Mouse (Mus musculus) CH12.LX (cell line): ENCODE results near the gene Kcnj1. TPM values are rescaled to one million over a fixed set of nuclear protein-coding genes. Genes with fewer than 3 reads are reported as not detected.

Source experiments
- DNase-seq: peaks from one replicate; pipeline ENCODE4 v3.0.0-alpha.2; 2013; ENCODE audit errors: extremely low read depth
- H3K27ac ChIP-seq: 2 replicates; pipeline ENCODE4 v1.5.1; 2012; ENCODE audit warnings: low read depth, mild to moderate bottlenecking, control low read depth, moderate library complexity; ENCODE audit not compliant: insufficient read depth
- H3K27me3 ChIP-seq: replicated peaks from 2 replicates; pipeline ENCODE3; 2012; ENCODE audit warnings: inconsistent platforms
- H3K36me3 ChIP-seq, 2 experiments: replicated peaks in 1 of 2; 2 replicates each; pipeline versions ENCODE3 to v1.6.1; 2012; ENCODE audit warnings: inconsistent platforms in 1 of 2, low read length in 1 of 2, mild to moderate bottlenecking in 1 of 2, mixed read lengths in 1 of 2, moderate library complexity in 1 of 2; ENCODE audit not compliant: control insufficient read depth in 1 of 2, insufficient read depth in 1 of 2
- H3K4me1 ChIP-seq, 2 experiments: 2 replicates each; pipeline ENCODE4 v1.6.1; 2012; ENCODE audit warnings: inconsistent platforms in 1 of 2, moderate library complexity in 1 of 2; ENCODE audit not compliant: insufficient read depth in 2 of 2, control insufficient read depth in 1 of 2
- H3K4me2 ChIP-seq: 2 replicates; pipeline ENCODE4 v1.6.1; 2012; ENCODE audit warnings: low read depth, mild to moderate bottlenecking, control low read depth; ENCODE audit not compliant: poor library complexity, insufficient read depth, severe bottlenecking
- H3K4me3 ChIP-seq, 3 experiments: fragments of 150-350 bp in 1 of 3; sonication (generic) in 1 of 3; replicated peaks in 1 of 3; 2 replicates each; pipeline versions ENCODE3 to v1.5.1; 2011 to 2012; ENCODE audit warnings: low read depth in 2 of 3, low read length in 2 of 3, mild to moderate bottlenecking in 2 of 3, moderate library complexity in 2 of 3, control low read depth in 1 of 3, improper control_type of control experiment in 1 of 3, inconsistent platforms in 1 of 3, mixed read lengths in 1 of 3; ENCODE audit not compliant: poor library complexity in 1 of 3
- H3K79me2 ChIP-seq: replicated peaks from 2 replicates; pipeline ENCODE4 v1.6.1; 2012; ENCODE audit warnings: mild to moderate bottlenecking, moderate library complexity; ENCODE audit not compliant: control insufficient read depth, poor library complexity, insufficient read depth, severe bottlenecking; ENCODE audit errors: extremely low read depth
- H3K9ac ChIP-seq: 2 replicates; pipeline ENCODE4 v1.6.1; 2012; ENCODE audit warnings: low read depth, mild to moderate bottlenecking, control low read depth, moderate library complexity; ENCODE audit not compliant: insufficient read depth
- H3K9me3 ChIP-seq: replicated peaks from 2 replicates; pipeline ENCODE3; 2012; ENCODE audit warnings: low read length, inconsistent platforms, mixed read lengths
- BHLHE40 ChIP-seq: IDR thresholded peaks from 2 replicates; pipeline ENCODE4 v1.6.1; 2011; ENCODE audit warnings: mild to moderate bottlenecking, low read depth, low read length, improper control_type of control experiment
- E2F4 ChIP-seq: IDR thresholded peaks from 2 replicates; pipeline ENCODE4 v1.6.1; 2011; ENCODE audit warnings: low read depth, low read length, improper control_type of control experiment; ENCODE audit not compliant: insufficient replicate concordance
- EP300 ChIP-seq: IDR thresholded peaks from 2 replicates; pipeline ENCODE4 v1.6.1; 2011; ENCODE audit warnings: low read length, improper control_type of control experiment
- ETS1 ChIP-seq: conservative IDR thresholded peaks from 2 replicates; pipeline ENCODE4 v1.6.1; 2012; ENCODE audit warnings: low read depth, mild to moderate bottlenecking, inconsistent platforms, low read length, improper control_type of control experiment, moderate library complexity
- HCFC1 ChIP-seq: IDR thresholded peaks from 2 replicates; pipeline ENCODE4 v1.6.1; 2012; ENCODE audit warnings: low read depth, mild to moderate bottlenecking, inconsistent platforms, low read length, improper control_type of control experiment
- IRF4 ChIP-seq: IDR thresholded peaks from 2 replicates; pipeline ENCODE4 v1.6.1; 2014; ENCODE audit warnings: low read depth, mild to moderate bottlenecking, inconsistent platforms, low read length, improper control_type of control experiment
- JUND ChIP-seq: conservative IDR thresholded peaks from 2 replicates; pipeline ENCODE4 v1.6.1; 2011; ENCODE audit warnings: low read depth, low read length, improper control_type of control experiment
- KAT2A ChIP-seq: IDR thresholded peaks from 2 replicates; pipeline ENCODE4 v1.6.1; 2012; ENCODE audit warnings: low read length, improper control_type of control experiment, inconsistent platforms; ENCODE audit not compliant: insufficient replicate concordance
- MAX ChIP-seq: IDR thresholded peaks from 2 replicates; pipeline ENCODE4 v1.6.1; 2011; ENCODE audit warnings: low read length, improper control_type of control experiment
- MAZ ChIP-seq: IDR thresholded peaks from 2 replicates; pipeline ENCODE4 v1.6.1; 2012; ENCODE audit warnings: low read depth, mild to moderate bottlenecking, inconsistent platforms, low read length, improper control_type of control experiment, moderate library complexity
- MEF2A ChIP-seq: IDR thresholded peaks from 2 replicates; pipeline ENCODE4 v1.6.1; 2014; ENCODE audit warnings: low read depth, mild to moderate bottlenecking, inconsistent platforms, low read length, improper control_type of control experiment, borderline replicate concordance
- MYC ChIP-seq: IDR thresholded peaks from 2 replicates; pipeline ENCODE4 v1.6.1; 2011; ENCODE audit warnings: low read depth, mild to moderate bottlenecking, improper control_type of control experiment, low read length
- NRF1 ChIP-seq: IDR thresholded peaks from 2 replicates; pipeline ENCODE4 v1.6.1; 2014; ENCODE audit warnings: low read depth, mild to moderate bottlenecking, inconsistent platforms, low read length, improper control_type of control experiment, moderate library complexity
- POLR2A ChIP-seq: IDR thresholded peaks from 2 replicates; pipeline ENCODE4 v1.6.1; 2011; ENCODE audit warnings: low read depth, mild to moderate bottlenecking, improper control_type of control experiment, low read length
- POLR2AphosphoS2 ChIP-seq: IDR thresholded peaks from 2 replicates; pipeline ENCODE4 v1.6.1; 2011; ENCODE audit warnings: low read depth, low read length, improper control_type of control experiment
- RCOR1 ChIP-seq: conservative IDR thresholded peaks from 2 replicates; pipeline ENCODE4 v1.6.1; 2012; ENCODE audit warnings: low read depth, mild to moderate bottlenecking, inconsistent platforms, low read length, improper control_type of control experiment
- SIN3A ChIP-seq: IDR thresholded peaks from 2 replicates; pipeline ENCODE4 v1.6.1; 2012; ENCODE audit warnings: low read length, improper control_type of control experiment, inconsistent platforms
- TBP ChIP-seq: conservative IDR thresholded peaks from 2 replicates; pipeline ENCODE4 v1.6.1; 2011; ENCODE audit warnings: low read depth, low read length, improper control_type of control experiment
- TCF12 ChIP-seq: IDR thresholded peaks from 2 replicates; pipeline ENCODE4 v1.6.1; 2014; ENCODE audit warnings: low read depth, mild to moderate bottlenecking, inconsistent platforms, low read length, improper control_type of control experiment
- UBTF ChIP-seq: IDR thresholded peaks from 2 replicates; pipeline ENCODE4 v1.6.1; 2012; ENCODE audit warnings: low read depth, mild to moderate bottlenecking, inconsistent platforms, low read length, improper control_type of control experiment, moderate library complexity
- USF1 ChIP-seq: IDR thresholded peaks from 2 replicates; pipeline ENCODE4 v1.6.1; 2014; ENCODE audit warnings: low read depth, mild to moderate bottlenecking, inconsistent platforms, low read length, improper control_type of control experiment
- USF2 ChIP-seq: conservative IDR thresholded peaks from 2 replicates; pipeline ENCODE4 v1.6.1; 2011; ENCODE audit warnings: low read depth, low read length, improper control_type of control experiment
- ZKSCAN1 ChIP-seq: IDR thresholded peaks from 2 replicates; pipeline ENCODE4 v1.6.1; 2012; ENCODE audit warnings: low read depth, inconsistent platforms, low read length, improper control_type of control experiment, borderline replicate concordance
- ZNF384 ChIP-seq: IDR thresholded peaks from 2 replicates; pipeline ENCODE4 v1.6.1; 2012; ENCODE audit warnings: low read depth, low read length, improper control_type of control experiment, inconsistent platforms
- dilution Hi-C: fragments of 300-500 bp; cut with MboI; formaldehyde crosslinking; loops from 2 replicates; pipeline ENCODE4 v1.14.3; 2020; ENCODE audit warnings: low sequenced_read_pairs; ENCODE audit not compliant: extremely low pct_unique_long_range_greater_than_20kb, extremely low pct_ligation_motif_present
- in situ Hi-C: fragments of 300-500 bp; cut with MboI; formaldehyde crosslinking; loops from 3 replicates; pipeline ENCODE4 v1.14.3; 2019; ENCODE audit warnings: low sequenced_read_pairs, low pct_ligation_motif_present, low pct_unique_long_range_greater_than_20kb, mixed read lengths
- polyA plus RNA-seq: library from polyadenylated mRNA; unstranded; fragments of >175 nt; gene quantifications from 2 replicates; pipeline ENCODE4 v1.2.1, GENCODE M21; 2012; ENCODE audit warnings: low read depth; ENCODE audit not compliant: insufficient read length
- total RNA-seq, 2 experiments: library from RNA; depleted of rRNA; stranded (reverse); fragments of 300-350 nt in 1 of 2; fragments of >200 nt in 1 of 2; gene quantifications; 2 replicates each; pipeline ENCODE4 v1.2.3; 2012 to 2014

Gene Kcnj1
- total and polyA plus RNA-seq, 3 experiments = 0.07 to 0.11 TPM; not detected in 1

DNA sequence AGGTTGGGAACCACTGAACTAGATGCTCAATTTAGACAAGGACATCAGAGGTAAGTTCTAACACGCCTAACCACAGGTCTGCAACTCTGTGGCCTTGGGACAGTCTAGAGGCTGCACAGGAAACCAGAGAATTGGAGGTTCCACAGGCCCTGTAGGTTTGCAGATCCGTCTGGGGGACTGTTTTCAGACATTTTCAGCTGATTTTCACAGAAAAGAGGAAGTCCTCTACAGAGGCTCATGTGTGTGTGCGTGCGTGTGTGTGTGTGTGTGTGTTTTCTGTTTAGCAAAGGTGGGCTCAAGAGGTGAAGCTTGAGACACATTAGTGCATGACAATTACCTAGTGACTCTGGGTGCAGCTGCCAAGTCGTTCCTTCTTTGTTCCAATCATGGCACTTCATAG lies 18.8 kb downstream of the Kcnj1 start:
- H3K4me2 ChIP-seq = no peak overlapping the region
- peaks cover 32 to 62% of the 10 kb centered on the region in 2 experiments for H3K4me1 ChIP-seq
- no peak overlapping the region for H3K27ac ChIP-seq
- no peak overlapping the region for H3K9ac ChIP-seq
- H3K4me3 ChIP-seq = no peak overlapping the region
- in situ Hi-C loops (no loop called here), dilution Hi-C loops (no loop called here)
- H3K9me3 ChIP-seq = no peaks in the 10 kb centered on the region
- no peaks in the 10 kb centered on the region for H3K36me3 ChIP-seq
- TF ChIP-seq MYC (peak; percentile 34; the same call in 1 of the 2 replicates), BHLHE40 (peak; percentile 79), EP300 (peak; percentile 73), SIN3A (peak; percentile 50; the same call in 1 of the 2 replicates), TCF12 (peak; percentile 41; the same call in 1 of the 2 replicates), ETS1 (peak; percentile 87), ZNF384 (no peak), MAX (peak; percentile 32; the same call in 1 of the 2 replicates), IRF4 (peak; percentile 68), TBP (no peak), MEF2A (peak; percentile 80)
- H3K79me2 ChIP-seq = no peaks in the 10 kb centered on the region
- DNase-seq = peak; percentile 78
- H3K27me3 ChIP-seq = no peaks in the 10 kb centered on the region

GRCm38 (mm10) chr9:32391701-32392100 lies 19.4 kb downstream of the Kcnj1 start:
- no peaks in the 10 kb centered on the region for H3K9me3 ChIP-seq
- in situ Hi-C loops (no loop called here), dilution Hi-C loops (no loop called here)
- H3K4me2 ChIP-seq = no peak overlapping the region
- no peak overlapping the region for H3K4me3 ChIP-seq
- H3K9ac ChIP-seq = no peak overlapping the region
- peaks cover 32 to 62% of the 10 kb centered on the region in 2 experiments for H3K4me1 ChIP-seq
- no peak overlapping the region for H3K27ac ChIP-seq
- DNase-seq = no peak
- H3K36me3 ChIP-seq = no peaks in the 10 kb centered on the region
- no peaks in the 10 kb centered on the region for H3K79me2 ChIP-seq
- TF ChIP-seq JUND (no peak), NRF1 (no peak), POLR2AphosphoS2 (no peak), MAX (no peak), POLR2A (no peak), MAZ (no peak), RCOR1 (no peak), ZKSCAN1 (no peak), UBTF (no peak), HCFC1 (no peak), MYC (no peak), USF2 (no peak), E2F4 (no peak), IRF4 (no peak), KAT2A (no peak), TBP (no peak), USF1 (no peak), MEF2A (no peak)
- no peaks in the 10 kb centered on the region for H3K27me3 ChIP-seq
